ENCODE assay signal across 14 mouse cellular contexts in genomic region chr2:91835031-91835430, GRCm38 (mm10).
A peak's percentile ranks its signal among the peaks of the same experiment; 100 is the strongest.
DNase-seq lines count a peak whose midpoint lies in the region; ATAC-seq and TF ChIP-seq lines count a peak whose summit lies in the region.
"Had no signal": no experiment of that assay in that cellular context is flagged by ENCODE, and none has a peak within 500 bp of the region (broad histone marks: within the 10 kb centered on the region; RNA-seq: fewer than 3 reads in every experiment).

No protein-coding gene starts in this region.

- H3K9me3 ChIP-seq in lung, postnatal 0 days (ENCODE audit: low read length): no peaks in the 10 kb centered on the region
- no peaks in the 10 kb centered on the region for H3K9me3 ChIP-seq in liver, embryonic 16.5 days (replicated peaks; ENCODE audit: control insufficient read depth, low read length)
- H3K9me3 ChIP-seq: forebrain, embryonic 12.5 days; limb, embryonic 15.5 days; midbrain, embryonic 12.5 days had no signal

- 50% methylated on average over 1 of the region's 1 CpGs for WGBS in lung, postnatal 0 days
- WGBS in liver, embryonic 16.5 days (ENCODE audit: insufficient replicate concordance): 11% methylated on average over 1 of the region's 1 CpGs

- H3K4me3 ChIP-seq in lung, postnatal 0 days (ENCODE audit: low read depth, low read length): no peak overlapping the region
- H3K4me3 ChIP-seq in liver, embryonic 16.5 days (ENCODE audit: low read depth, low read length): no peak overlapping the region
- H3K4me3 ChIP-seq: forebrain, embryonic 12.5 days; limb, embryonic 15.5 days; midbrain, embryonic 12.5 days had no signal

- H3K27me3 ChIP-seq in lung, postnatal 0 days (replicated peaks; ENCODE audit: insufficient read depth, low read length): no peaks in the 10 kb centered on the region
- no peaks in the 10 kb centered on the region for H3K27me3 ChIP-seq in liver, embryonic 16.5 days (ENCODE audit: control insufficient read depth, insufficient read depth, low read depth, low read length)
- H3K27me3 ChIP-seq: forebrain, embryonic 12.5 days; limb, embryonic 15.5 days; midbrain, embryonic 12.5 days had no signal

- no peak for TF ChIP-seq CTCF in lung, postnatal 0 days (IDR thresholded peaks at IDR 0.05)

- H3K4me2 ChIP-seq in lung, postnatal 0 days (replicated peaks; ENCODE audit: low read depth, low read length): no peak overlapping the region
- peak overlapping the region; percentile 20; the same call in 1 of the 2 replicates for H3K4me2 ChIP-seq in liver, embryonic 16.5 days (ENCODE audit: low read depth, low read length)
- H3K4me2 ChIP-seq: forebrain, embryonic 12.5 days; limb, embryonic 15.5 days; midbrain, embryonic 12.5 days had no signal

- H3K9ac ChIP-seq in lung, postnatal 0 days (replicated peaks; ENCODE audit: low read depth): no peak overlapping the region
- no peak overlapping the region for H3K9ac ChIP-seq in liver, embryonic 16.5 days (ENCODE audit: low read depth, low read length)
- H3K9ac ChIP-seq: forebrain, embryonic 12.5 days; limb, embryonic 15.5 days; midbrain, embryonic 12.5 days had no signal

- no peaks in the 10 kb centered on the region for H3K4me1 ChIP-seq in lung, postnatal 0 days (ENCODE audit: insufficient read depth, low read depth, low read length)
- H3K4me1 ChIP-seq in liver, embryonic 16.5 days (ENCODE audit: control insufficient read depth, low read depth, low read length): peaks cover 6% of the 10 kb centered on the region
- H3K4me1 ChIP-seq: limb, embryonic 15.5 days; midbrain, embryonic 12.5 days had no signal

- H3K36me3 ChIP-seq in lung, postnatal 0 days (ENCODE audit: insufficient read depth, low read length): no peaks in the 10 kb centered on the region
- no peaks in the 10 kb centered on the region for H3K36me3 ChIP-seq in liver, embryonic 16.5 days (ENCODE audit: control insufficient read depth, insufficient read depth)
- H3K36me3 ChIP-seq: forebrain, embryonic 12.5 days; midbrain, embryonic 12.5 days had no signal

- peak; percentile 16; the same call in 1 of the 2 replicates for ATAC-seq in lung, postnatal 0 days
- peak; percentile 68; the same call in 1 of the 2 replicates for ATAC-seq in liver, embryonic 16.5 days (ENCODE audit: low read depth)
- ATAC-seq: hindbrain, embryonic 16.5 days had no signal

- no peak for TF ChIP-seq EP300 in lung, postnatal 0 days (IDR thresholded peaks at IDR 0.05)

- peak; percentile 10 for DNase-seq in lung, postnatal 0 days (ENCODE audit: low spot score)
- no peak for DNase-seq in lung, postnatal 4 days
- peak; percentile 34 for DNase-seq in c-Kit-positive CD71-negative TER-119-negative erythroid progenitor cells, embryonic 14.5 days (ENCODE audit: low read depth)
- peak; percentile 21 for DNase-seq in yolk sac, embryonic 10.5 days (ENCODE audit: low spot score)
- DNase-seq in ovary, postnatal 14 days (ENCODE audit: low spot score): no peak
- no peak for DNase-seq in kidney, postnatal 14 days
- no peak for DNase-seq in urinary bladder, postnatal 25 days (ENCODE audit: low spot score)
- DNase-seq: embryo, embryonic 11 days; layer of hippocampus, adult 9-11 months had no signal

- no peak overlapping the region for H3K27ac ChIP-seq in lung, postnatal 0 days (ENCODE audit: low read length)
- peak overlapping the region; percentile 37; the same call in 1 of the 2 replicates for H3K27ac ChIP-seq in liver, embryonic 16.5 days (ENCODE audit: low read length)
- H3K27ac ChIP-seq: forebrain, embryonic 12.5 days; limb, embryonic 15.5 days; midbrain, embryonic 12.5 days had no signal

Comparison
In these comparisons a context has a peak if more than half of its experiments do, and no peak if none do; other contexts are left out.
1. DNase-seq: peak in lung, postnatal 0 days (single experiment), c-Kit-positive CD71-negative TER-119-negative erythroid progenitor cells, embryonic 14.5 days (single experiment) and yolk sac, embryonic 10.5 days (single experiment); none in lung, postnatal 4 days (0 of 2), ovary, postnatal 14 days (single experiment), kidney, postnatal 14 days (single experiment) and urinary bladder, postnatal 25 days (single experiment).